Mouse (Mus musculus) gonadal fat pad, adult 2 months (tissue): ENCODE data around the gene Gatad2b. TPM values are rescaled to one million over a fixed set of nuclear protein-coding genes. Genes with fewer than 3 reads are reported as not detected.

ENCODE experiments used
- DNase-seq: peaks from one replicate; pipeline ENCODE4 v3.0.0-alpha.2; 2012; ENCODE audit warnings: low read depth
- polyA plus RNA-seq: library from polyadenylated mRNA; depleted of rRNA; stranded (reverse); fragments of >200 nt; gene quantifications from 2 replicates; pipeline ENCODE4 v1.2.3, GENCODE M21; 2012

Gene Gatad2b
- polyA plus RNA-seq, 1 experiment, result 19.3 TPM

GRCm38 (mm10) chr3:90383690-90384089 lies 90.7 kb downstream of the Gatad2b start:
- no peak for DNase-seq

GRCm38 (mm10) chr3:90384851-90385375 lies 91.9 kb downstream of the Gatad2b start:
- no peak for DNase-seq

GRCm38 (mm10) chr3:90386817-90387216 lies 93.8 kb downstream of the Gatad2b start:
- no peak for DNase-seq

- no peak for DNase-seq
These were observed 94.5 kb downstream of the Gatad2b start for GRCm38 (mm10) chr3:90387483-90387882.

GRCm38 (mm10) chr3:90388192-90388591 lies 95.2 kb downstream of the Gatad2b start:
- DNase-seq, result no peak

- DNase-seq, result no peak
These were observed 95.9 kb downstream of the Gatad2b start for GRCm38 (mm10) chr3:90388726-90389510.

GRCm38 (mm10) chr3:90389511-90390490 lies 96.8 kb downstream of the Gatad2b start, which contains the start of gene Slc27a3:
Slc27a3 (minus strand) TSS chr3:90389938.
- DNase-seq, result no peak

GRCm38 (mm10) chr3:90391004-90391403 lies 98.0 kb downstream of the Gatad2b start:
- no peak for DNase-seq

GRCm38 (mm10) chr3:90391941-90392340 lies 99.0 kb downstream of the Gatad2b start:
- no peak for DNase-seq

GRCm38 (mm10) chr3:90392661-90393060 lies 99.7 kb downstream of the Gatad2b start:
- DNase-seq, result no peak

- no peak for DNase-seq
These were observed 102.7 kb downstream of the Gatad2b start for GRCm38 (mm10) chr3:90395629-90396028.

GRCm38 (mm10) chr3:90400993-90401392 lies 108.0 kb downstream of the Gatad2b start:
- DNase-seq, result no peak

- DNase-seq, result no peak
These were observed 111.1 kb downstream of the Gatad2b start for GRCm38 (mm10) chr3:90404121-90404520.

- no peak for DNase-seq
These were observed 111.6 kb downstream of the Gatad2b start for GRCm38 (mm10) chr3:90404609-90405008.

- no peak for DNase-seq
These were observed 113.4 kb downstream of the Gatad2b start for GRCm38 (mm10) chr3:90406414-90406813.

GRCm38 (mm10) chr3:90408721-90409120 lies 115.7 kb downstream of the Gatad2b start:
- DNase-seq, result no peak

GRCm38 (mm10) chr3:90412312-90413010 lies 119.5 kb downstream of the Gatad2b start:
- DNase-seq, result no peak

GRCm38 (mm10) chr3:90413011-90413396 lies 120.0 kb downstream of the Gatad2b start:
- no peak for DNase-seq
